Mouse (Mus musculus) ES-Bruce4 (cell line): Measurements from ENCODE around the gene Plb1.

Source experiments
- CTCF ChIP-seq: IDR thresholded peaks from one replicate; pipeline ENCODE4 v1.8.1; 2011; ENCODE audit warnings: low read depth, low read length
- EP300 ChIP-seq: IDR thresholded peaks from 2 replicates; pipeline ENCODE4 v1.6.1; 2011; ENCODE audit warnings: low read depth, low read length; ENCODE audit not compliant: insufficient read depth

GRCm38 (mm10) chr5:32286315-32286714 lies 53.8 kb downstream of the Plb1 start:
- TF ChIP-seq EP300 (no peak), CTCF (no peak)
